11 mouse cellular contexts compared by ENCODE assay signal in genomic region chr6:89236226-89236625, GRCm38 (mm10).
DNase-seq lines count a peak whose midpoint lies in the region; ATAC-seq and TF ChIP-seq lines count a peak whose summit lies in the region.
"Had no signal": no experiment of that assay in that cellular context is flagged by ENCODE, and none has a peak within 500 bp of the region (broad histone marks: within the 10 kb centered on the region; RNA-seq: fewer than 3 reads in every experiment).

No protein-coding gene starts in this region.

- H3K9ac ChIP-seq in neural tube, embryonic 15.5 days (replicated peaks), result no peak overlapping the region
- no peak overlapping the region for H3K9ac ChIP-seq in limb, embryonic 13.5 days
- H3K9ac ChIP-seq in stomach, postnatal 0 days (ENCODE audit: low read length), result no peak overlapping the region
- H3K9ac ChIP-seq: liver, embryonic 14.5 days had no signal

- peaks cover 52% of the 10 kb centered on the region for H3K4me1 ChIP-seq in neural tube, embryonic 15.5 days
- peaks cover 17% of the 10 kb centered on the region for H3K4me1 ChIP-seq in limb, embryonic 13.5 days
- H3K4me1 ChIP-seq in stomach, postnatal 0 days (replicated peaks; ENCODE audit: control insufficient read depth, insufficient read depth), result no peaks in the 10 kb centered on the region

- no peak for TF ChIP-seq CTCF in stomach, postnatal 0 days (IDR thresholded peaks at IDR 0.05; ENCODE audit: low read depth)

- ATAC-seq in cerebellum, adult (ENCODE audit: insufficient number of reproducible peaks, low FRiP score, low TSS enrichment), result no peak
- ATAC-seq in neural tube, embryonic 15.5 days (ENCODE audit: low FRiP score), result no peak
- no peak for ATAC-seq in limb, embryonic 13.5 days (ENCODE audit: low FRiP score, low read depth)
- ATAC-seq in stomach, postnatal 0 days (ENCODE audit: low FRiP score, low TSS enrichment), result no peak

- no peaks in the 10 kb centered on the region for H3K9me3 ChIP-seq in neural tube, embryonic 15.5 days (replicated peaks)
- H3K9me3 ChIP-seq in limb, embryonic 13.5 days, result no peaks in the 10 kb centered on the region
- no peaks in the 10 kb centered on the region for H3K9me3 ChIP-seq in stomach, postnatal 0 days (ENCODE audit: control insufficient read depth, low read length)
- H3K9me3 ChIP-seq: heart, embryonic 13.5 days had no signal

- H3K4me3 ChIP-seq in neural tube, embryonic 15.5 days (replicated peaks), result no peak overlapping the region
- no peak overlapping the region for H3K4me3 ChIP-seq in limb, embryonic 13.5 days
- H3K4me3 ChIP-seq in stomach, postnatal 0 days (ENCODE audit: low read depth, low read length), result no peak overlapping the region
- H3K4me3 ChIP-seq: heart, embryonic 13.5 days had no signal

- H3K36me3 ChIP-seq in neural tube, embryonic 15.5 days, result no peaks in the 10 kb centered on the region
- no peaks in the 10 kb centered on the region for H3K36me3 ChIP-seq in limb, embryonic 13.5 days
- no peaks in the 10 kb centered on the region for H3K36me3 ChIP-seq in stomach, postnatal 0 days (ENCODE audit: control insufficient read depth, insufficient read depth, low read length)
- H3K36me3 ChIP-seq: heart, embryonic 13.5 days had no signal

- H3K4me2 ChIP-seq in neural tube, embryonic 15.5 days, result no peak overlapping the region
- peak overlapping the region; percentile 53; the same call in 1 of the 2 replicates for H3K4me2 ChIP-seq in limb, embryonic 13.5 days (replicated peaks)
- no peak overlapping the region for H3K4me2 ChIP-seq in stomach, postnatal 0 days (replicated peaks; ENCODE audit: low read depth)

- TF ChIP-seq EP300 in stomach, postnatal 0 days (optimal IDR thresholded peaks at IDR 0.05), result no peak

- no peak overlapping the region; the same call in 1 of the 2 replicates for H3K27ac ChIP-seq in neural tube, embryonic 15.5 days (replicated peaks)
- H3K27ac ChIP-seq in limb, embryonic 13.5 days, result no peak overlapping the region
- H3K27ac ChIP-seq in stomach, postnatal 0 days (replicated peaks), result no peak overlapping the region
- H3K27ac ChIP-seq: heart, embryonic 13.5 days; left cerebral cortex, adult 2 months; liver, embryonic 14.5 days had no signal

- no peaks in the 10 kb centered on the region for H3K27me3 ChIP-seq in neural tube, embryonic 15.5 days (replicated peaks)
- H3K27me3 ChIP-seq in limb, embryonic 13.5 days, result peaks cover 50% of the 10 kb centered on the region
- no peaks in the 10 kb centered on the region for H3K27me3 ChIP-seq in stomach, postnatal 0 days (ENCODE audit: control insufficient read depth, insufficient read depth, low read length)

- WGBS in neural tube, embryonic 15.5 days, result 11% methylated on average over 8 of the region's 8 CpGs
- WGBS in limb, embryonic 13.5 days, result 22% methylated on average over 8 of the region's 8 CpGs
- WGBS in stomach, postnatal 0 days, result 39% methylated on average over 8 of the region's 8 CpGs

- DNase-seq in cerebellum, adult 9-11 months, result peak; percentile 33
- peak; percentile 30 for DNase-seq in neural tube, embryonic 10.5 days (ENCODE audit: extremely low spot score, low spot score)
- peak; percentile 11 for DNase-seq in retina, embryonic 14.5 days (ENCODE audit: low spot score)
- DNase-seq in gastrocnemius, adult 8-10 months (ENCODE audit: low spot score in 2 of 2), result no peak
- no peak for DNase-seq in stomach, postnatal 0 days (ENCODE audit: low spot score)

Comparison
In these comparisons a context has a peak if more than half of its experiments do, and no peak if none do; other contexts are left out.
1. DNase-seq: peak in cerebellum, adult 9-11 months (single experiment), neural tube, embryonic 10.5 days (single experiment) and retina, embryonic 14.5 days (single experiment); none in gastrocnemius, adult 8-10 months (0 of 2) and stomach, postnatal 0 days (single experiment).